Mouse (Mus musculus) CH12.LX (cell line): Measurements from ENCODE around the gene Ensa. TPM values are rescaled to one million over a fixed set of nuclear protein-coding genes. Genes with fewer than 3 reads are reported as not detected.
"Not testable (repeated sequence)": the region's sequence is repeated elsewhere in the genome, so short reads cannot be mapped to it uniquely, and the experiment has no call there.

ENCODE experiments used
- DNase-seq: peaks from one replicate; pipeline ENCODE4 v3.0.0-alpha.2; 2013; ENCODE audit errors: extremely low read depth
- H3K27ac ChIP-seq: 2 replicates; pipeline ENCODE4 v1.5.1; 2012; ENCODE audit warnings: low read depth, mild to moderate bottlenecking, control low read depth, moderate library complexity; ENCODE audit not compliant: insufficient read depth
- H3K27me3 ChIP-seq: replicated peaks from 2 replicates; pipeline ENCODE3; 2012; ENCODE audit warnings: inconsistent platforms
- H3K36me3 ChIP-seq, 2 experiments: replicated peaks in 1 of 2; 2 replicates each; pipeline versions ENCODE3 to v1.6.1; 2012; ENCODE audit warnings: inconsistent platforms in 1 of 2, low read length in 1 of 2, mild to moderate bottlenecking in 1 of 2, mixed read lengths in 1 of 2, moderate library complexity in 1 of 2; ENCODE audit not compliant: control insufficient read depth in 1 of 2, insufficient read depth in 1 of 2
- H3K4me1 ChIP-seq, 2 experiments: 2 replicates each; pipeline ENCODE4 v1.6.1; 2012; ENCODE audit warnings: inconsistent platforms in 1 of 2, moderate library complexity in 1 of 2; ENCODE audit not compliant: insufficient read depth in 2 of 2, control insufficient read depth in 1 of 2
- H3K4me2 ChIP-seq: 2 replicates; pipeline ENCODE4 v1.6.1; 2012; ENCODE audit warnings: low read depth, mild to moderate bottlenecking, control low read depth; ENCODE audit not compliant: poor library complexity, insufficient read depth, severe bottlenecking
- H3K4me3 ChIP-seq, 3 experiments: fragments of 150-350 bp in 1 of 3; sonication (generic) in 1 of 3; replicated peaks in 1 of 3; 2 replicates each; pipeline versions ENCODE3 to v1.5.1; 2011 to 2012; ENCODE audit warnings: low read depth in 2 of 3, low read length in 2 of 3, mild to moderate bottlenecking in 2 of 3, moderate library complexity in 2 of 3, control low read depth in 1 of 3, improper control_type of control experiment in 1 of 3, inconsistent platforms in 1 of 3, mixed read lengths in 1 of 3; ENCODE audit not compliant: poor library complexity in 1 of 3
- H3K79me2 ChIP-seq: replicated peaks from 2 replicates; pipeline ENCODE4 v1.6.1; 2012; ENCODE audit warnings: mild to moderate bottlenecking, moderate library complexity; ENCODE audit not compliant: control insufficient read depth, poor library complexity, insufficient read depth, severe bottlenecking; ENCODE audit errors: extremely low read depth
- H3K9ac ChIP-seq: 2 replicates; pipeline ENCODE4 v1.6.1; 2012; ENCODE audit warnings: low read depth, mild to moderate bottlenecking, control low read depth, moderate library complexity; ENCODE audit not compliant: insufficient read depth
- H3K9me3 ChIP-seq: replicated peaks from 2 replicates; pipeline ENCODE3; 2012; ENCODE audit warnings: low read length, inconsistent platforms, mixed read lengths
- BHLHE40 ChIP-seq: IDR thresholded peaks from 2 replicates; pipeline ENCODE4 v1.6.1; 2011; ENCODE audit warnings: mild to moderate bottlenecking, low read depth, low read length, improper control_type of control experiment
- CHD2 ChIP-seq: IDR thresholded peaks from 2 replicates; pipeline ENCODE4 v1.6.1; 2011; ENCODE audit warnings: low read length, improper control_type of control experiment
- CTCF ChIP-seq, 2 experiments: IDR thresholded peaks in 1 of 2; conservative IDR thresholded peaks in 1 of 2; 2 replicates each; pipeline ENCODE4 v1.5.1; 2011 to 2012; ENCODE audit warnings: low read depth in 2 of 2, low read length in 2 of 2, improper control_type of control experiment in 1 of 2, inconsistent platforms in 1 of 2, mild to moderate bottlenecking in 1 of 2, moderate library complexity in 1 of 2
- ELF1 ChIP-seq: IDR thresholded peaks from 2 replicates; pipeline ENCODE4 v1.6.1; 2014; ENCODE audit warnings: low read depth, mild to moderate bottlenecking, inconsistent platforms, low read length, improper control_type of control experiment
- EP300 ChIP-seq: IDR thresholded peaks from 2 replicates; pipeline ENCODE4 v1.6.1; 2011; ENCODE audit warnings: low read length, improper control_type of control experiment
- ETS1 ChIP-seq: conservative IDR thresholded peaks from 2 replicates; pipeline ENCODE4 v1.6.1; 2012; ENCODE audit warnings: low read depth, mild to moderate bottlenecking, inconsistent platforms, low read length, improper control_type of control experiment, moderate library complexity
- GABPA ChIP-seq: IDR thresholded peaks from 2 replicates; pipeline ENCODE4 v1.6.1; 2012; ENCODE audit warnings: low read depth, low read length, improper control_type of control experiment, inconsistent platforms; ENCODE audit not compliant: insufficient replicate concordance
- JUN ChIP-seq: IDR thresholded peaks from 2 replicates; pipeline ENCODE4 v1.6.1; 2011; ENCODE audit warnings: low read depth, mild to moderate bottlenecking, low read length, improper control_type of control experiment, moderate library complexity; ENCODE audit not compliant: insufficient read depth
- KAT2A ChIP-seq: IDR thresholded peaks from 2 replicates; pipeline ENCODE4 v1.6.1; 2012; ENCODE audit warnings: low read length, improper control_type of control experiment, inconsistent platforms; ENCODE audit not compliant: insufficient replicate concordance
- MAFK ChIP-seq: IDR thresholded peaks from 2 replicates; pipeline ENCODE4 v1.6.1; 2011; ENCODE audit warnings: low read length, improper control_type of control experiment; ENCODE audit not compliant: insufficient replicate concordance
- MXI1 ChIP-seq: IDR thresholded peaks from 2 replicates; pipeline ENCODE4 v1.6.1; 2011; ENCODE audit warnings: mild to moderate bottlenecking, low read depth, low read length, improper control_type of control experiment
- MYC ChIP-seq: IDR thresholded peaks from 2 replicates; pipeline ENCODE4 v1.6.1; 2011; ENCODE audit warnings: low read depth, mild to moderate bottlenecking, improper control_type of control experiment, low read length
- NELFE ChIP-seq: IDR thresholded peaks from 2 replicates; pipeline ENCODE4 v1.6.1; 2011; ENCODE audit warnings: low read depth, low read length, improper control_type of control experiment
- PAX5 ChIP-seq: IDR thresholded peaks from 2 replicates; pipeline ENCODE4 v1.6.1; 2012; ENCODE audit warnings: low read length, inconsistent platforms, mixed read lengths
- SIN3A ChIP-seq: IDR thresholded peaks from 2 replicates; pipeline ENCODE4 v1.6.1; 2012; ENCODE audit warnings: low read length, improper control_type of control experiment, inconsistent platforms
- SMC3 ChIP-seq: IDR thresholded peaks from 2 replicates; pipeline ENCODE4 v1.6.1; 2011; ENCODE audit warnings: low read depth, low read length, improper control_type of control experiment
- ZKSCAN1 ChIP-seq: IDR thresholded peaks from 2 replicates; pipeline ENCODE4 v1.6.1; 2012; ENCODE audit warnings: low read depth, inconsistent platforms, low read length, improper control_type of control experiment, borderline replicate concordance
- ZMIZ1 ChIP-seq: IDR thresholded peaks from 2 replicates; pipeline ENCODE4 v1.6.1; 2012; ENCODE audit warnings: low read depth, mild to moderate bottlenecking, inconsistent platforms, low read length, improper control_type of control experiment
- dilution Hi-C: fragments of 300-500 bp; cut with MboI; formaldehyde crosslinking; loops from 2 replicates; pipeline ENCODE4 v1.14.3; 2020; ENCODE audit warnings: low sequenced_read_pairs; ENCODE audit not compliant: extremely low pct_unique_long_range_greater_than_20kb, extremely low pct_ligation_motif_present
- in situ Hi-C: fragments of 300-500 bp; cut with MboI; formaldehyde crosslinking; loops from 3 replicates; pipeline ENCODE4 v1.14.3; 2019; ENCODE audit warnings: low sequenced_read_pairs, low pct_ligation_motif_present, low pct_unique_long_range_greater_than_20kb, mixed read lengths
- polyA plus RNA-seq: library from polyadenylated mRNA; unstranded; fragments of >175 nt; gene quantifications from 2 replicates; pipeline ENCODE4 v1.2.1, GENCODE M21; 2012; ENCODE audit warnings: low read depth; ENCODE audit not compliant: insufficient read length
- total RNA-seq, 2 experiments: library from RNA; depleted of rRNA; stranded (reverse); fragments of 300-350 nt in 1 of 2; fragments of >200 nt in 1 of 2; gene quantifications; 2 replicates each; pipeline ENCODE4 v1.2.3; 2012 to 2014

The Ensa gene
- total and polyA plus RNA-seq, 3 experiments = 51.5 to 58.4 (median 57.8) TPM

DNA sequence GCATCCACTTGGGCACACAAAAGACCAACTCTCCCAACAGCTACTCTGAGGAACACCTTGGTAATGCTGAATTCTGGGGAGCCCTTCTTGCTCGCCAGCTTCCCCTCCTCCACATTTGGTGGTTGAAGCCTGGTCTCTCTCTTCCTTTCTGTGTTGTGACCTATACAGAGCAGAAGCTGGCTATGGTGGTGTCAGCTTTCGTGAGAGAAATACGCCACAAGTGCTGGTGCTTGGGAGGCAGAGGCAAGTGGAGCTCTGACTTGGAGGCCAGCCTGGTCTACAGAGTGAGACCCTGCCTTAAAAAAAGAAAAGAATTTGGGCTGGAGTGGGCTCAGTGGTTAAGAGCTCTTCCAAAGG lies 44.5 kb downstream of the Ensa start:
- Histone ChIP-seq H3K4me3 (no peak overlapping the region), H3K4me1 (peaks cover 37 to 90% of the 10 kb centered on the region in 2 experiments), H3K9me3 (no peaks in the 10 kb centered on the region), H3K4me2 (peak overlapping the region; percentile 47; the same call in 1 of the 2 replicates), H3K9ac (no peak overlapping the region), H3K27ac (peak overlapping the region; percentile 75), H3K36me3 (peaks cover 3 to 29% of the 10 kb centered on the region in 2 experiments), H3K79me2 (peaks cover 50% of the 10 kb centered on the region), H3K27me3 (no peaks in the 10 kb centered on the region)
- TF ChIP-seq GABPA (no peak), EP300 (0 out of 2 replicates have a peak, but pooled peaks have one; percentile 1), CHD2 (0 out of 2 replicates have a peak, but pooled peaks have one; percentile 11)
- no peak for DNase-seq
- in situ Hi-C loops (no loop called here), dilution Hi-C loops (no loop called here)

DNA sequence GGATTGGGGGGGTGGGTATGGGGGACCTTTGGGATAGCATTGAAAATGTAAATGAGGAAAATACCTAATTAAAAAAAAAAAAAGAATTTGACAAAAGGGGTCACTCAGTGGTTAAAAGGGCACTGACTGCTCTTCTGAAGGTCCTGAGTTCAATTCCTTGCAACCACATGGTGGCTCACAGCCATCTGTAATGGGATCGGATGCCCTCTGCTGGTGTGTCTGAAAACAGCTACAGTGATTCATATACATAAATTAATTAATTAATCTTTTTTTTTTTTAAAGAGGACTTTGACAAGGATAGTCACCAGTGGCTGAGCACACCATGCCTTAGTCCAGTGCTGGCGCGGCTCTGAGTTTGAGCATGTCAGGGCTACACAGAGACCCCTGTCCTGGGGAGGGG lies 45.6 kb downstream of the Ensa start:
- Histone ChIP-seq H3K79me2 (peaks cover 40% of the 10 kb centered on the region), H3K36me3 (peaks cover 0 to 19% of the 10 kb centered on the region in 2 experiments), H3K4me1 (peaks cover 42 to 90% of the 10 kb centered on the region in 2 experiments)
- dilution Hi-C loops, H3K9me3 ChIP-seq, H3K9ac ChIP-seq, H3K27me3 ChIP-seq, H3K27ac ChIP-seq, in situ Hi-C loops, H3K4me3 ChIP-seq, DNase-seq, H3K4me2 ChIP-seq: not testable (repeated sequence)
- TF ChIP-seq CTCF (conservative IDR thresholded peaks at IDR 0.05 in 1 of 2, IDR thresholded peaks at IDR 0.05 in 1 of 2; ENCODE audit: low read depth in 2 of 2, low read length in 2 of 2) (peak in 1 of 2 experiments; percentile 45; a peak in 2 of 4 replicates), SMC3 (0 out of 2 replicates have a peak, but pooled peaks have one; percentile 6)

DNA sequence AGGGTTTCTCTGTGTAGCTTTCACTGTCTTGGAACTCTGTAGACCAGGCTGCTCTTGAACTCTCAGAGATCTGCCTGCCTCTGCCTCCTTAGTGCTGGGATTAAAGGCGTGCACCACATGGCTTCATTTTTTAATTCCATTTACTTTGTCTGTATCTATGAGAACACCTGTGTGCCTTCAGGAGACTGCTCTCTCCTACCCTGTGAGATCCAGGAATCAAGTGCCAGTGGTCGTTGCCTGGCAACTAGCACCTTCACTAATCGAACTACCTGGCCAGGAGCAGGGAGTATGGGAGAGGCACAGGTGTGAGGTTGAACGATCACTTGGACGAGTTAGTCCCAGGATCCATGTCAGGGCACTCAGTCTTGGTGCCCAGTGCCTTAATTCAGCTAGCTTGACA lies 46.4 kb downstream of the Ensa start:
- Histone ChIP-seq H3K9ac (no peak overlapping the region), H3K27me3 (no peaks in the 10 kb centered on the region), H3K4me1 (peaks cover 45 to 92% of the 10 kb centered on the region in 2 experiments), H3K9me3 (no peaks in the 10 kb centered on the region), H3K4me2 (no peak overlapping the region), H3K79me2 (peaks cover 35% of the 10 kb centered on the region), H3K27ac (peak overlapping the region; percentile 22), H3K4me3 (no peak overlapping the region), H3K36me3 (peaks cover 0 to 18% of the 10 kb centered on the region in 2 experiments)
- no peak for DNase-seq
- dilution Hi-C loops (no loop called here), in situ Hi-C loops (no loop called here)
- no peak for TF ChIP-seq ZKSCAN1

DNA sequence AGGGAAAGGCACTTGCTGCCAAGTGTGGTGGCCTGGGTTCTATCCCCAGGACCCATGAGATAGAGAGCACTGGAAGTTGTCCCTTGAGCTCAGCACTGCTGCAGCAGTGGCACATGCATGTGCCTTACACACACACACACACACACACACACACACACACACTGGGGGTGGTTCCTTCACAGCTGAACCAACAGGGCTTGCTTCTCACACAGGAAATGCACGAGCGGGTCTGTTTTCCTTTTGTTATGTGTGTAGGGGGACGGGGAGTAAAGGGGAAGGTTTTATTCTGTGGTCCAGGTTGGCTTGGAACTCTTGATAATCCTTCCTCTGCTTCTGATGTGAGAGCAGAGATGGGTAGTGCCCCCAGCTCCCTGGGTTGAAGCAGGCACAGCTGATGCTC lies 47.7 kb downstream of the Ensa start:
- H3K27me3 ChIP-seq = no peaks in the 10 kb centered on the region
- peak overlapping the region in 1 of 3 experiments; percentile 9 for H3K4me3 ChIP-seq
- H3K79me2 ChIP-seq = peaks cover 23% of the 10 kb centered on the region
- H3K36me3 ChIP-seq = peaks cover 0 to 18% of the 10 kb centered on the region in 2 experiments
- peak overlapping the region; percentile 99 for H3K27ac ChIP-seq
- in situ Hi-C loops = no loop called here
- peak overlapping the region; percentile 87; the same call in 1 of the 2 replicates for H3K9ac ChIP-seq
- dilution Hi-C loops = no loop called here
- H3K4me1 ChIP-seq = peaks cover 47 to 92% of the 10 kb centered on the region in 2 experiments
- H3K9me3 ChIP-seq = no peaks in the 10 kb centered on the region
- no peak for DNase-seq
- H3K4me2 ChIP-seq = peak overlapping the region; percentile 98
- no peak for TF ChIP-seq MAFK
- peak; percentile 65; the same call in 1 of the 2 replicates for TF ChIP-seq SIN3A
- 0 out of 2 replicates have a peak, but pooled peaks have one; percentile 46 for TF ChIP-seq ETS1
- peak; percentile 44; the same call in 1 of the 2 replicates for TF ChIP-seq MXI1
- TF ChIP-seq PAX5 = no peak
- 0 out of 2 replicates have a peak, but pooled peaks have one; percentile 11 for TF ChIP-seq CHD2
- TF ChIP-seq NELFE = 0 out of 2 replicates have a peak, but pooled peaks have one; percentile 32
- 0 out of 2 replicates have a peak, but pooled peaks have one; percentile 28 for TF ChIP-seq MYC
- no peak for TF ChIP-seq JUN
- TF ChIP-seq KAT2A = 0 out of 2 replicates have a peak, but pooled peaks have one; percentile 16
- no peak; the same call in 1 of the 2 replicates for TF ChIP-seq ZMIZ1
- 0 out of 2 replicates have a peak, but pooled peaks have one; percentile 3 for TF ChIP-seq ELF1
- peak; percentile 90 for TF ChIP-seq BHLHE40
